Mouse (Mus musculus): Measurements from ENCODE around the gene Celf2.

The Celf2 gene

DNA sequence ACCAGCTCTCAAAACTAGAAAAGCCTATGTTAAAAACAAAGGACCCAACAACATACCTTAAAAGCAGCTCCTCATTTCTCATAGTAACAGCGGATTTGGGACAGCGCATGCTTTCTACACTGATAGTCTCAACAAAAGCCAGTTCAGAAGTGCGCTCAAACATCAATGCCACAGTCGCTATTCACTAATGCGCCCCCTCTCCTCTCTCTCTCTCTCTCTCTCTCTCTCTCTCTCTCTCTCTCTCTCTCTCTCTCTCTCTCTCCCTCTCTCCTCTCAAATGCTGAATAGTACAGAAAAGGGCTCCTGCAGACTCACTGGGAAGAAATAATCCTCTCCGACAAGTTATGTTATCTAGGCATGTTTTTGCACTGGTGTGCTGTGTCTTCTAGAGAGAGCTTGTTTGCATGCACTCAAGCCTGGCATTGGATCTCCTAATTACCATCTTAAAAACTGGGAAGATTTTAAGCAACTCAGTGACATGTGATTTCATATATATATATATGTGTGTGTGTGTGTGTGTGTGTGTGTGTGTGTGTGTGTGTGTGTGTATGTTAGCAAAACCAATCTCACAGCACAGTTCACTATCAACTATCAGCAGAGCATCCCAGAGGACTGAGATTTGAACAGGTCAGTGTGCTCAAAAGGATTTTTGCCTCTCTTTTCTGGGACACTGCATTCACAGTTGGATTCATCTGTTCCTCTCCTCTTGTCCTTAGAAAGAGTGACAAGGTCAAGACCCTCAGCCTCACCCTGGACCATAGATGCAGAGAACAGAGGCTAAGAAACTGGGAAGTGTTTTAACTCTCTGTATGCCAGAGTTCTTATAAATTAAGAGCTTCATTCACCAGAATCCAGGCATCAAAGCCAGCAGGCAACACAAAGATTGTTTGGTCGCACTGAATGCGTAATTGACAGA, 624.3 kb downstream of the Celf2 start:
- DNase-seq = no peak

- DNase-seq = no peak
Measured at GRCm38 (mm10) chr2:6883996-6884795, 625.2 kb downstream of the Celf2 start.

GRCm38 (mm10) chr2:6882236-6882885, 627.0 kb downstream of the Celf2 start:
- DNase-seq = no peak

- no peak for DNase-seq
Measured at GRCm38 (mm10) chr2:6880941-6881575, 628.3 kb downstream of the Celf2 start.

GRCm38 (mm10) chr2:6877094-6877493, 632.3 kb downstream of the Celf2 start:
- DNase-seq = no peak

DNA sequence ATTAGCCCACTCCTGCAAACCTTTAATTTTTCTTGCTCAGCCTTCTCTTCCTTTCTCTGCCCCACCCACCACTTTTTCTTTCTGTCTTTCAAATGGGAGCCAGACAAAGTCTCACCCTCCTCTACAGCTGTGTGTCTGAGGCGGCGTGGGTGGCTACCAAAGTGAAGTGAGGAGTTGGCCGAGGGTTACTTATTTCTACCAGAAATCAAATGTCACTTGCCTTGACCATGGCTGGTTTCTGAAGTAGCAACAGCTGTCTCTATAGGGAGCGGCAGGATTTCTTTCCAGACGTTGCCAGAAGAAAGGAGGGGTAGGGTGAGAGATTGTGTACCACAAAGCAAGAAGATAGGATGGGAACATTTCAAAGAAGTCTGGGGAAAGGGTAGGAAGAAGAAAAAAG, 632.8 kb downstream of the Celf2 start:
- no peak for DNase-seq

DNA sequence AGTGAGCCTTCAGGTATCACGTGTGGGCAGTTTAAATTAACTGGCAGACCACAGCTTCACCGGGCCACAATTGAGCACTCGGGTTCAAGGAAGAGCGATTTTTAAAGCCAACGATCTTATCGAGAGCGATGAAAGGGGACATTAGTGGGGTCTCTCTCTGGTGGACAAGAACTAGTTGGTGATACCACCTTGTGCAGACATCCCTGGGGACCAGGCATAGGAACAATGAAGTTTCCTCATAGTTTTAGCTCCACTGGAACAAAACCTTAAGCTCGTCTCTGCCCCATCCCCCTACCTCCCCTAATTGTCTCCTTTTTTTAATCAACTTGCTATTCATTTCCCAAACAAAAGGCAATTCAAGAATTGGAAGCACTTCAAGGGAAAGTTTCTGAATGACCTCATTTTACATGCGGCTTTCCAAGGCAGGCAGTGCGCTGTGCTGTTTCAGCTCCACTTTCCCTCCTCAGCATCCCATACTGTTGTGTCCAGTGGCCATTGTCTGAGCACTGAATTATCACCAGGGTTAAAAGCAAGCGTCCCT, 634.2 kb downstream of the Celf2 start:
- DNase-seq = no peak

- DNase-seq = no peak
Measured at GRCm38 (mm10) chr2:6874266-6874955, 635.0 kb downstream of the Celf2 start.

DNA sequence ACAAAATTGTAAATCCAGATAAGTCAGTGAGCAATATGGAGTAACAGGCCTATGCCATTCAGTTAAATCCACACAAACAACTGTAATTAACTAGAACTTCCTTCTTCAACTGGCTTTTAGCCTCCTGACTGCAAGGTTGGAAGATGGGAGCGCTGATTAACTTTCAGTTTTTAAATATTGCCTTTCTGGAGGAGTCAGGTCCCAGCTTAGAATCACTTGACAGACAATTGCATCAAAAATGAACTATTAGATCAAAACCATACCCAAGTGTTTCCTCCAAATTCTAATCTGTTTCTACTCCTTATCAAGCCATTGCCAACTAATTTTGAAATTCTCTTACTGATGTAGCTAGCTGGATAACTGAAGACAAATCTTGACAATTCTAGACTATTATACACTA, 635.7 kb downstream of the Celf2 start:
- no peak for DNase-seq

DNA sequence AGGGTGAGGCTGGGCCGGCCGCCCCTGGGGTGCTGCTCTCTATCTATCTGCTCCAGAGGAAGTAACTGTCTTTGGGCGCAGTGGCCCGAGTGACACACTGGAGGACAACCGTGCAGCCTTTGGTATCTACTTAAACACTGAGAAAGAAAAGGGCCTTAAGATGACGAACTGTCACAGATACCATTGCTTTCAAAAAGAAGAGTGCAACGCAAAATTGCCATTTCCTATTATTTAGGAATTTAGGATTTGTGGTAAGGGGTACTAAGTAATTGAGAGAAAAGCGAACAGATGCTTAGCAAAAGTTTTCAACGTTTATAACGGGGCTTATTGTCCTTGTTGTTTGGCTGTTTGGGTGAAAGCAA, 636.5 kb downstream of the Celf2 start:
- DNase-seq = no peak

DNA sequence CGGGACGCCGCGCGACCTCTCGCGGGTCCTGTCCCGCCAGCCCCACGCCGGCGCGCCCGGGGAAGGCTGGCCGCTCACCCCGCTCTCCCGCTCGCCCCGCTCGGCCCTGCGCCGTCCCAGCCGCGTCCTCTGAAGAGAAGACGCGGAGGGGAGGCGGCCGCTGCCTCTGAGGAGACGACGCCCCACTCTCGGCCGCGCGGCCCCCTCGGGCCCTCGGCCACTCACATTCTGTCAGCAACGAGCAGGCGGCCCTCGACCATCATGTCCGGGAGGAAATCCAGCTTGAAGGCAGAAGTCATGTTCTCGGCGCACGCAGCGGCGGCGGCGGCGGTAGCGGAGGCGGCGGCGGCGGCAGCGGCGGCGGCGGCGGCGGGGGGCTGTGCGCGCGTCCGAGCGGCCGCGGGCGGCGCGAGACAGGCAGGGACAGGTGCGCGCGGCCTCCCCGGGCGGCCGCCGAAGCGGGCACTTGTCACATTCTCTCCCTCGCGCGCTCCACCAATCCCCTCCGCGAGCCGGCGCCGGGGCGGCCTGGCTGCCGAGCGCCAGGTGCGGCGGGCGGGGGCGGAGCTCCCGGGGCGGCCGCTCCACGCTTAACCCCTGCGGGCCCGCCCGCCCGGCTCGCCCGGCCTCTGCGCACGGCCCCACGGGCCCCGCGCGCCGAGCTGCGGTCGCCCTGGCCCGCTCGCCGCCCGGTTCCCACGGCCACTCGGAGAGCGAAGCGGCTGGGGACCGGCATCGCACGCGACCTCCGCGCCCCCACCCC, 637.1 kb downstream of the Celf2 start:
- peak; percentile 74 for DNase-seq

- peak; percentile 48 for DNase-seq
Measured at GRCm38 (mm10) chr2:6871281-6872130, 637.9 kb downstream of the Celf2 start.

DNA sequence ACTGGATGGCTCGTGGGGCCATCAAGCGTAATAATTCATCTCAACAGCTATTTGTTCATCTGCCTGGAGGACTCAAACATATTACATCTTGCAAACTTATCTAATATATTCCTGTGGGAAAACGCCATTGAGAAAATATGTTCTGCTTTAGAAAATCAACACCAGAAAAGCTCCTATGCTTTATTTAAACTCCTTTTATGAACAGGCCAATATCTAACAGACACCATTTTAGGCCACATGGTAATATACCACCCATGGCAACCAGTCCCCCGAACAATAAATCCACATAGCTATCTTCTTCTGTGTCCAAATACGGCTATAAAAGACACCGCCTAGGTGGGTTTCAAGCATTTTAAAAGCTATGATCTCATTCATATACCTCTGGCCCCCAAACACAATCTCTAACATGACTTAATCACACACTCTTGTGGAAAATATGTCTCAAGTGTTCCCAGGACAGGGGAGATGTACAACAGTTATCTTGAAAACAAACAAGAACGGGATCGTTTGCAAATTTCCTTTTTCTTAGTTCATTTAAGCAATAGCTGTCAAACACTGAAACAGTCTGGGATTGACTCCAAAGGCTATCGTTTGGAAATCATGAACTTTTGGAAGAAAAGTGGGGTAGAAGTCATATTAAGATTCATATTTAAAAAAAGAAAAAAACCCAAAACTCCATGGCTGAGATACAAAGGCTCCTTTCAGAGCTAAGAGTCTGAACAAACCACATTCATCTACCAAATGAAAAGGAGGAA, 639.2 kb downstream of the Celf2 start:
- no peak for DNase-seq

DNA sequence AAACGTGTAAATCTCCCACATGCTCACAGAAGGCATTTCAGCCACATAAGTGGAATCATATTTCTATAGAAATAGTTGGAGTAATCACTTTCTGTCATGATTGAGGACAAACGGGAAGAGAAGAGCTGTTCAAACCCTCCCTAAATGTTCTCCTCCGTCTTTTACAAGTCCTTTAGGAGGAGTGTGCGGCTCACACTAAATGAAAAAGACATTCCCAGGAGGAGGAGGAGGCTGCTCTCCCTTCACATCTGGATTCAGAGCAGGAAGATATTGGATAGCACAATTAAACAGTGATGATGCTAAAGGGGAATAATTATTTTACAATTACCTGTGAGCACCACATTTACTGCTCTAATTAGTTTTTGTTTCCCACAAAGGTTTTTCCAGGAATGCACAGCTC, 642.1 kb downstream of the Celf2 start:
- DNase-seq = no peak

DNA sequence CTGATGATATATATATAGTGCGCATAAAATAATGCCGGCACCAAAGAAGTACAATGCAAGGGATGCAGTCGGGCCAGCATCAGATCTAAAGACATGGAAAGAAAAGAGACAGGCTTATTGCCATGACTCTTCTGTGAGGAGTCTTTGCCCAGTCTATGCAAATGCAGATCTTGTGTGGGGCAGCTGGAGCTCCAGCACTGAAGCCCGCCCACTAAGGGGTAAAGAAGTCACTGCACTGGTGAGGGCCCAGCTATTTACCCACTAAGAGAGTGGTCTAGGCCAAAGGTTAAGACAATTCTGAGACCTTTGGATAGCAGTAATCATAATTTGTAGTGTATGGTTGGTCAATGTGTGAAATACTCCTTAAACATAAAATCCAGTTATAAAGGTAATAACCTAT, 643.6 kb downstream of the Celf2 start:
- no peak for DNase-seq

- DNase-seq = no peak
Measured at GRCm38 (mm10) chr2:6850102-6850644, 659.2 kb downstream of the Celf2 start.

- no peak for DNase-seq
Measured at GRCm38 (mm10) chr2:6849388-6849787, 660.0 kb downstream of the Celf2 start.

GRCm38 (mm10) chr2:6830021-6830420, 679.3 kb downstream of the Celf2 start:
- no peak for DNase-seq

GRCm38 (mm10) chr2:6827583-6827982, 681.8 kb downstream of the Celf2 start:
- no peak for DNase-seq
